Mouse (Mus musculus) spleen, adult 10 weeks (tissue): Measurements from ENCODE around the gene Rps4x. TPM values are rescaled to one million over a fixed set of nuclear protein-coding genes. Genes with fewer than 3 reads are reported as not detected.

Experiments
- polyA plus RNA-seq: library from polyadenylated mRNA; stranded (reverse); fragments of 350-450 nt; fragmentation: Illumina TruSeq; extraction: RNeasy Lipid Tissue Mini Kit (QIAGEN cat#74804); gene quantifications from one replicate; pipeline ENCODE4 v1.2.3, GENCODE M21; 2015; ENCODE audit warnings: low replicate concordance; ENCODE audit not compliant: insufficient read depth

The Rps4x gene
- polyA plus RNA-seq, result 5,156 TPM

DNA sequence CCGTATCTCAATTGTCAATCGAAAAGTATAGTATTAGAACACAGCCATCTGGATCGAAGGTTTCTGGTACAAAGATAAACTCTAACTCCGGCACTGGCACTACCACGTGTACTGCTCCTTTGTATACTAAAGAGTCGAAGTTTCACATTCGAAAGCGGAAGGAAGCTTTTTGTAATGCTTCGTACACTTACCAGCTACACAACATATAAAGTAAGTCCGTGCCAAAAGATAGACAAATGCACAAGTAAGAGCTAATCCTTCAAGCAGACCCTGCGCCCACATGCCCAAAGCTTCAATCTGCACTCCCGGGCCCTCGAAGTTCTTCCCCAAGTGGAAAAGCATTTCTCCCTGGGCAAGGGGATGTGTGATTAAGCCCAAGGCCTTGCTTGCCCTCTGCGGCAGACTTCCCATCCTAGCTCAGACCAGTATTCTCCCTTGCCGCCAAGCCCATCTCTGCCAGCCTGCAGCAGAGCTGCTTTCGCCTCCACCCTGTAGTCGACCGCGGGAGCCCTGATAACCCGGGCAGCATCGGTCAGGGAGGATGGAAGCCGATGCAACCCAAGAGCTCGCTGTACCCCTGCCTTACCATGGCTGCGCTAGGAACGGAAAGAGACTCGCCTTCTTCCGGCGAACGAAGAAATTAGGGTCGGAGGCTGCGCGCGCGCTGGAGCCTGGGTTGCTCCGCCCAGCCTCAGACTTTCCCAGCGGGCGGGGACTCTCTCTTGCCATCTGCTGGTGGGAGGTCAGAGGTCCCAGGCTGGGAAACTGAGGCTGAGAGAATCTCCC, at the start of gene Rps4x:
Gene Rps4x (minus strand): TSS at position 683 of the 786 bp plus-strand sequence.

DNA sequence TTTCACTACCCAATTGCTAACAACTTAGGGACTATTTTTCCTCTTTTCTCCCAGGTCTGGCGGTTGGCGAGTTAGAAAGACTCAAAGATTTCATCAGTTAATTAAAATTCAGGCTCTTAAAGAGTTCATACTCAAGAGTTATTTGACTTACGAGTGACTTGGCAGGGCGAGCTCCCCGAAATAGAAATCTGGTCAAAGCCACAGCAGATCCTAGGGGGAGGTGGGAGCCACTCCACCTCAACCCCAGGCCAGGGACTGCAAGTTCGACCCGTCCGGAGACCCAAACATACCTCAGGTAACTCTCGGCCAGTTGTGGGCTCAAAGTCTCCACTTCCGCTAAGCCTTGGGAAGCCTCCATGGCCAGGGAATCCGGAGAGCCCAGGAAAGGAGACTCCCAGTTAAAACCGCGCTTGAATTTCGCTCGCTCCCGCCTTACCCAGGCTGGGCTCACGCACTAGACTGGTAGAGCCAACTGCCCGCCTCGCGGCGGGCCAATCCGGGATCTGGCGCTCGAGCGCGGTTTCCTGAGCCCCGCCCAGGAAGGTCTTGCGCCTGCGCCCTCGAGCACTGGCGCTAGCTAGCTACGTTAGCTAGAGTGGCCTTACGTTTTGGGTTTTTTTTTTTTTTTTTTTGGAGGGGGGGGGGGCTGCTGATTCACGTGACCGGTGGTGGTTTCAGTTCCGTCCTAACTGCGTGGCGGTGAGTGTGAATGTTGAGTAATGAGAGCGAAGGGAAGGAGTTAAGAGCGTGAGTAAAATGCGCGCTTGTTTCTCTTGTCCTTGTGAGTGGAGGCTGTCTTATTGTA, 32.4 kb downstream of the Rps4x start, which contains the start of gene Ercc6l:
Gene Ercc6l (minus strand): TSS at position 474 of the 805 bp plus-strand sequence.

Other genes starting within 250 kb of the Rps4x start
- gene Rtl5, start 118.1 kb downstream of the Rps4x start, polyA plus RNA-seq, result 6.5 TPM
- gene Pin4, start 69.9 kb downstream of the Rps4x start, polyA plus RNA-seq, result 129 TPM
- 6.2 TPM for gene Ercc6l, start 32.3 kb downstream of the Rps4x start, polyA plus RNA-seq
- gene Cited1, start 62.8 kb upstream of the Rps4x start, polyA plus RNA-seq, result not detected